Mouse (Mus musculus) hindbrain, postnatal 0 days (tissue): Measurements from ENCODE around the gene Pnmt. TPM values are rescaled to one million over a fixed set of nuclear protein-coding genes. Genes with fewer than 3 reads are reported as not detected.

Experiments used
- ATAC-seq: fragments of 200-750 bp; cut with Nextera tagmentation; 2 replicates; pipeline ENCODE4 v1.8.0; 2017; ENCODE audit warnings: mild to moderate bottlenecking, moderate TSS enrichment, moderate library complexity
- DNase-seq: peaks from one replicate; pipeline ENCODE4 v3.0.0-alpha.2; 2015; ENCODE audit warnings: low spot score
- H3K27ac ChIP-seq: fragments of 300-500 bp; sonication (generic); 2 replicates; pipeline ENCODE4 v1.5.1; 2014; ENCODE audit warnings: mild to moderate bottlenecking
- H3K27me3 ChIP-seq: fragments of 300-500 bp; sonication (generic); 2 replicates; pipeline ENCODE4 v1.6.1; 2014; ENCODE audit warnings: low read length, mixed read lengths; ENCODE audit not compliant: insufficient read depth
- H3K36me3 ChIP-seq: fragments of 300-500 bp; sonication (generic); 2 replicates; pipeline ENCODE4 v1.6.1; 2014; ENCODE audit warnings: low read length, mixed read lengths; ENCODE audit not compliant: insufficient read depth
- H3K4me1 ChIP-seq: fragments of 300-500 bp; sonication (generic); 2 replicates; pipeline ENCODE4 v1.6.1; 2014; ENCODE audit warnings: antibody characterized with exemption, low read length, mixed read lengths; ENCODE audit not compliant: insufficient read depth
- H3K4me2 ChIP-seq: fragments of 300-500 bp; sonication (generic); 2 replicates; pipeline ENCODE4 v1.6.1; 2014; ENCODE audit warnings: low read depth, mild to moderate bottlenecking, low read length, moderate library complexity, mixed read lengths
- H3K4me3 ChIP-seq: fragments of 300-500 bp; sonication (generic); 2 replicates; pipeline ENCODE4 v1.5.1; 2014; ENCODE audit warnings: low read length
- H3K9ac ChIP-seq: fragments of 300-500 bp; sonication (generic); replicated peaks from 2 replicates; pipeline ENCODE4 v1.6.1; 2014; ENCODE audit warnings: mild to moderate bottlenecking, low read length, moderate library complexity, mixed read lengths
- H3K9me3 ChIP-seq: fragments of 300-500 bp; sonication (generic); 2 replicates; pipeline ENCODE4 v1.6.1; 2016; ENCODE audit warnings: low read length, mixed read lengths
- CTCF ChIP-seq: IDR thresholded peaks from 2 replicates; pipeline ENCODE4 v1.5.1; 2016; ENCODE audit warnings: antibody characterized with exemption, control low read depth, low read depth
- WGBS: fragments of 180-500 bp; shearing (Covaris S2); extraction: QIAGEN DNeasy Blood & Tissue Kit; methylation state at CpG from one replicate; pipeline ENCODE4 v1.1.7; 2014; 5-methylcytosine and 5-hydroxymethylcytosine counted together
- polyA plus RNA-seq: library from polyadenylated mRNA; unstranded; fragments of >200 nt; fragmentation: Nextera tagmentation; extraction: Ambion mirVana; gene quantifications from 2 replicates; pipeline ENCODE4 v1.2.1, GENCODE M21; 2015
- total RNA-seq: library from RNA; depleted of rRNA; stranded (reverse); fragments of >200 nt; gene quantifications from 2 replicates; pipeline ENCODE4 v1.2.3, GENCODE M21; 2014

Pnmt gene
- total and polyA plus RNA-seq, 2 experiments from 2014 or later: 5.4 TPM

- no peak for TF ChIP-seq CTCF
- H3K9me3 ChIP-seq: no peaks in the 10 kb centered on the region
- no peak overlapping the region for H3K4me3 ChIP-seq
- no peak overlapping the region for H3K4me2 ChIP-seq
- no peak overlapping the region for H3K9ac ChIP-seq
- H3K27ac ChIP-seq: no peak overlapping the region
- ATAC-seq (no peak), DNase-seq (no peak)
- no peaks in the 10 kb centered on the region for H3K27me3 ChIP-seq
- 67% methylated on average over 10 of the region's 10 CpGs for WGBS
- no peaks in the 10 kb centered on the region for H3K36me3 ChIP-seq
- H3K4me1 ChIP-seq: peaks cover 6% of the 10 kb centered on the region; the same call in 1 of the 2 replicates
Measured at GRCm38 (mm10) chr11:98367171-98367862, 18.9 kb upstream of the Pnmt start.

- TF ChIP-seq CTCF: no peak
- Histone ChIP-seq H3K36me3 (no peaks in the 10 kb centered on the region), H3K9ac (no peak overlapping the region), H3K27ac (no peak overlapping the region), H3K9me3 (no peaks in the 10 kb centered on the region), H3K4me1 (peaks cover 6% of the 10 kb centered on the region; the same call in 1 of the 2 replicates), H3K27me3 (no peaks in the 10 kb centered on the region), H3K4me2 (no peak overlapping the region), H3K4me3 (no peak overlapping the region)
- 80% methylated on average over 7 of the region's 7 CpGs for WGBS
- ATAC-seq: no peak
- DNase-seq: no peak
Measured at GRCm38 (mm10) chr11:98367863-98368186, 18.4 kb upstream of the Pnmt start.

- no peak overlapping the region for H3K4me2 ChIP-seq
- H3K4me1 ChIP-seq: peaks cover 6% of the 10 kb centered on the region; the same call in 1 of the 2 replicates
- no peak overlapping the region for H3K4me3 ChIP-seq
- no peak for ATAC-seq
- 74% methylated on average over 6 of the region's 6 CpGs for WGBS
- H3K9ac ChIP-seq: no peak overlapping the region
- H3K27ac ChIP-seq: no peak overlapping the region
- no peaks in the 10 kb centered on the region for H3K9me3 ChIP-seq
- no peaks in the 10 kb centered on the region for H3K36me3 ChIP-seq
- DNase-seq: no peak
- TF ChIP-seq CTCF: no peak
- H3K27me3 ChIP-seq: no peaks in the 10 kb centered on the region
Measured at GRCm38 (mm10) chr11:98369337-98369736, 16.9 kb upstream of the Pnmt start.

- Histone ChIP-seq H3K27me3 (no peaks in the 10 kb centered on the region), H3K4me3 (no peak overlapping the region), H3K9ac (no peak overlapping the region), H3K4me2 (no peak overlapping the region), H3K36me3 (peaks cover 9% of the 10 kb centered on the region; the same call in 1 of the 2 replicates), H3K27ac (no peak overlapping the region), H3K4me1 (peaks cover 6% of the 10 kb centered on the region; the same call in 1 of the 2 replicates), H3K9me3 (no peaks in the 10 kb centered on the region)
- ATAC-seq: no peak
- no peak for TF ChIP-seq CTCF
- WGBS: 92% methylated on average over 2 of the region's 2 CpGs
- no peak for DNase-seq
Measured at GRCm38 (mm10) chr11:98370588-98370987, 15.7 kb upstream of the Pnmt start.

- DNase-seq (peak; percentile 33), ATAC-seq (peak; percentile 63)
- no peak overlapping the region for H3K27ac ChIP-seq
- peaks cover 6% of the 10 kb centered on the region; the same call in 1 of the 2 replicates for H3K4me1 ChIP-seq
- H3K27me3 ChIP-seq: no peaks in the 10 kb centered on the region
- no peak for TF ChIP-seq CTCF
- H3K4me2 ChIP-seq: no peak overlapping the region
- no peaks in the 10 kb centered on the region for H3K9me3 ChIP-seq
- no peak overlapping the region for H3K9ac ChIP-seq
- H3K4me3 ChIP-seq: no peak overlapping the region
- peaks cover 19% of the 10 kb centered on the region; the same call in 1 of the 2 replicates for H3K36me3 ChIP-seq
- 27% methylated on average over 10 of the region's 10 CpGs for WGBS
Measured at GRCm38 (mm10) chr11:98371556-98372240, 14.6 kb upstream of the Pnmt start.

- peaks cover 25% of the 10 kb centered on the region; the same call in 1 of the 2 replicates for H3K36me3 ChIP-seq
- no peak overlapping the region for H3K27ac ChIP-seq
- no peak overlapping the region for H3K4me3 ChIP-seq
- TF ChIP-seq CTCF: peak; percentile 93
- no peaks in the 10 kb centered on the region for H3K9me3 ChIP-seq
- DNase-seq (peak; percentile 83), ATAC-seq (no peak)
- no peaks in the 10 kb centered on the region for H3K27me3 ChIP-seq
- 13% methylated on average over 2 of the region's 2 CpGs for WGBS
- H3K4me2 ChIP-seq: no peak overlapping the region
- no peak overlapping the region for H3K9ac ChIP-seq
- H3K4me1 ChIP-seq: peaks cover 6% of the 10 kb centered on the region; the same call in 1 of the 2 replicates
Measured at GRCm38 (mm10) chr11:98372406-98372805, 13.8 kb upstream of the Pnmt start.

GRCm38 (mm10) chr11:98373244-98373643 lies 13.0 kb upstream of the Pnmt start:
- TF ChIP-seq CTCF: no peak
- Histone ChIP-seq H3K4me3 (no peak overlapping the region), H3K27ac (no peak overlapping the region), H3K9ac (no peak overlapping the region), H3K4me1 (peaks cover 6% of the 10 kb centered on the region; the same call in 1 of the 2 replicates), H3K27me3 (no peaks in the 10 kb centered on the region), H3K4me2 (no peak overlapping the region), H3K36me3 (peaks cover 32% of the 10 kb centered on the region; the same call in 1 of the 2 replicates), H3K9me3 (no peaks in the 10 kb centered on the region)
- WGBS: 94% methylated on average over 6 of the region's 6 CpGs
- DNase-seq (no peak), ATAC-seq (no peak)
